8 mouse cellular contexts compared by ENCODE assay signal in genomic region chr17:25919786-25920642, GRCm38 (mm10). TPM values are rescaled to one million over a fixed set of nuclear protein-coding genes. Genes with fewer than 3 reads are reported as not detected.
DNase-seq lines count a peak whose midpoint lies in the region; ATAC-seq lines count a peak whose summit lies in the region.

No protein-coding gene starts in this region.

- peak; percentile 100 for DNase-seq in R1 (ENCODE audit: low read depth, low spot score)
- peak; percentile 100 for DNase-seq in cerebellum, postnatal 25 days
- DNase-seq in frontal cortex, postnatal 25 days (ENCODE audit: low spot score in 2 of 2), result peak; percentile 99 to 100
- DNase-seq in hindbrain, embryonic 14.5 days (ENCODE audit: low spot score), result peak; percentile 99
- peak; percentile 100 for DNase-seq in layer of hippocampus, postnatal 36 days
- peak; percentile 100 for DNase-seq in lung, postnatal 36 days
- peak; percentile 100 for DNase-seq in retina, postnatal 1 day
- peak; percentile 99 to 100 for DNase-seq in urinary bladder, adult 18-20 months (ENCODE audit: low spot score in 2 of 2)

- H3K9me3 ChIP-seq in hindbrain, embryonic 14.5 days (ENCODE audit: control insufficient read depth, low read length), result no peaks in the 10 kb centered on the region

- peak overlapping the region; percentile 98 for H3K4me3 ChIP-seq in hindbrain, embryonic 14.5 days (replicated peaks; ENCODE audit: low read length)

- no peaks in the 10 kb centered on the region for H3K36me3 ChIP-seq in hindbrain, embryonic 14.5 days (replicated peaks; ENCODE audit: control insufficient read depth, insufficient read depth)

- peak; percentile 99 for ATAC-seq in hindbrain, embryonic 14.5 days (ENCODE audit: low FRiP score)

- no peaks in the 10 kb centered on the region for H3K27me3 ChIP-seq in hindbrain, embryonic 14.5 days (ENCODE audit: control insufficient read depth, insufficient read depth, low read length)

- H3K4me1 ChIP-seq in hindbrain, embryonic 14.5 days (replicated peaks; ENCODE audit: control insufficient read depth, insufficient read depth, low read length), result peaks cover 21% of the 10 kb centered on the region

- H3K9ac ChIP-seq in hindbrain, embryonic 14.5 days, result peak overlapping the region; percentile 60

- peak overlapping the region; percentile 89 for H3K27ac ChIP-seq in hindbrain, embryonic 14.5 days

- 0% methylated on average over 37 of the region's 40 CpGs for WGBS in hindbrain, embryonic 14.5 days

- H3K4me2 ChIP-seq in hindbrain, embryonic 14.5 days (replicated peaks), result peak overlapping the region; percentile 87

RNA-seq across cellular contexts. Expression of gene Rab40c, which starts 0.5 kb away (rescaled TPM):
- polyA plus RNA-seq in hindbrain, embryonic 14.5 days (2014; fragmentation: Nextera tagmentation; extraction: Ambion mirVana), result 28.1 and 29.8 TPM in 2 replicates
- 10 to 100 TPM; 49.6 to 55.5 TPM for total RNA-seq in layer of hippocampus, postnatal 36 days (2021)

RNA-seq across cellular contexts. Expression of gene Pigq, which starts 24.7 kb away (rescaled TPM):
- polyA plus RNA-seq in hindbrain, embryonic 14.5 days (2014; fragmentation: Nextera tagmentation; extraction: Ambion mirVana), result 64.2 and 74.2 TPM in 2 replicates
- 100 to 1,000 TPM; 125 to 129 TPM for total RNA-seq in layer of hippocampus, postnatal 36 days (2021)

RNA-seq across cellular contexts. Expression of gene Nhlrc4, which starts 24.7 kb away (rescaled TPM):
- 0.13 TPM in 1 of 2 replicates, not detected in the other for polyA plus RNA-seq in hindbrain, embryonic 14.5 days (2014; fragmentation: Nextera tagmentation; extraction: Ambion mirVana)
- total RNA-seq in layer of hippocampus, postnatal 36 days (2021), result under 1 TPM; 0.17 to 0.61 TPM

RNA-seq across cellular contexts. Expression of gene A930017K11Rik, which starts 32.4 kb away (rescaled TPM):
- 0.44 and 1.8 TPM in 2 replicates for polyA plus RNA-seq in hindbrain, embryonic 14.5 days (2014; fragmentation: Nextera tagmentation; extraction: Ambion mirVana)
- total RNA-seq in layer of hippocampus, postnatal 36 days (2021), result under 1 TPM; 0.95 to 0.96 TPM

RNA-seq across cellular contexts. Expression of gene Wfikkn1, which starts 39.4 kb away (rescaled TPM):
- polyA plus RNA-seq in hindbrain, embryonic 14.5 days (2014; fragmentation: Nextera tagmentation; extraction: Ambion mirVana), result 0.63 and 0.71 TPM in 2 replicates
- total RNA-seq in layer of hippocampus, postnatal 36 days (2021), result 1 to 10 TPM; 1.8 to 2.4 TPM

Comparison
In these comparisons a context has a peak if more than half of its experiments do, and no peak if none do; other contexts are left out.
1. Peak in every context shown above with its lines: DNase-seq, ATAC-seq, H3K4me3 ChIP-seq and H3K27ac ChIP-seq.